7 mouse cellular contexts compared by ENCODE assay signal in genomic region chr11:102438212-102439092, GRCm38 (mm10). TPM values are rescaled to one million over a fixed set of nuclear protein-coding genes. Genes with fewer than 3 reads are reported as not detected.
DNase-seq lines count a peak whose midpoint lies in the region; ATAC-seq and TF ChIP-seq lines count a peak whose summit lies in the region.

No protein-coding gene starts in this region.

- H3K27ac ChIP-seq in hindbrain, postnatal 0 days, result peak overlapping the region; percentile 65; the same call in 1 of the 2 replicates
- H3K27ac ChIP-seq in limb, embryonic 10.5 days, result peak overlapping the region; percentile 67
- H3K27ac ChIP-seq in midbrain, embryonic 11.5 days (ENCODE audit: low read depth, low read length), result peak overlapping the region; percentile 4; the same call in 1 of the 2 replicates

- DNase-seq in adrenal gland, adult 8-10 months, result peak; percentile 61
- DNase-seq in cerebellum, adult 9-11 months, result peak; percentile 86
- DNase-seq in gastrocnemius, adult 18-20 months (ENCODE audit: low spot score), result peak; percentile 85
- peak; percentile 91 for DNase-seq in hindbrain, postnatal 0 days (ENCODE audit: low spot score)
- DNase-seq in limb, embryonic 10.5 days (ENCODE audit: low spot score), result peak; percentile 97
- peak; percentile 100 for DNase-seq in midbrain, embryonic 11.5 days (ENCODE audit: low spot score, missing footprints)
- DNase-seq in spleen, postnatal 4 days (ENCODE audit: low spot score in 2 of 2), result peak; percentile 76 to 92

- H3K9me3 ChIP-seq in hindbrain, postnatal 0 days (ENCODE audit: low read length), result no peaks in the 10 kb centered on the region
- H3K9me3 ChIP-seq in limb, embryonic 10.5 days (replicated peaks), result no peaks in the 10 kb centered on the region
- H3K9me3 ChIP-seq in midbrain, embryonic 11.5 days (ENCODE audit: control insufficient read depth, low read length), result no peaks in the 10 kb centered on the region

- 0 out of 2 replicates have a peak, but pooled peaks cover 8% of the 10 kb centered on the region for H3K4me1 ChIP-seq in hindbrain, postnatal 0 days (ENCODE audit: insufficient read depth, low read length)
- H3K4me1 ChIP-seq in limb, embryonic 10.5 days, result peaks cover 29% of the 10 kb centered on the region
- peaks cover 20% of the 10 kb centered on the region for H3K4me1 ChIP-seq in midbrain, embryonic 11.5 days (ENCODE audit: control insufficient read depth, insufficient read depth, low read length)

- peak; percentile 38 for ATAC-seq in hindbrain, postnatal 0 days
- peak; percentile 54 for ATAC-seq in midbrain, embryonic 11.5 days (ENCODE audit: low FRiP score)

- peak overlapping the region; percentile 69 for H3K4me2 ChIP-seq in hindbrain, postnatal 0 days (ENCODE audit: low read depth, low read length)
- H3K4me2 ChIP-seq in midbrain, embryonic 11.5 days, result peak overlapping the region; percentile 59

- H3K27me3 ChIP-seq in hindbrain, postnatal 0 days (ENCODE audit: insufficient read depth, low read length), result no peaks in the 10 kb centered on the region
- peaks cover 26% of the 10 kb centered on the region for H3K27me3 ChIP-seq in limb, embryonic 10.5 days (ENCODE audit: low read depth, poor library complexity, severe bottlenecking)
- H3K27me3 ChIP-seq in midbrain, embryonic 11.5 days (ENCODE audit: control insufficient read depth, insufficient read depth, low read length), result peaks cover 11% of the 10 kb centered on the region

- peaks cover 55% of the 10 kb centered on the region for H3K36me3 ChIP-seq in hindbrain, postnatal 0 days (ENCODE audit: insufficient read depth, low read length)
- H3K36me3 ChIP-seq in limb, embryonic 10.5 days, result peaks cover 99% of the 10 kb centered on the region
- peaks cover 29% of the 10 kb centered on the region for H3K36me3 ChIP-seq in midbrain, embryonic 11.5 days (ENCODE audit: control insufficient read depth, insufficient read depth, low read length)

- peak overlapping the region; percentile 32 for H3K4me3 ChIP-seq in hindbrain, postnatal 0 days (ENCODE audit: low read length)
- H3K4me3 ChIP-seq in limb, embryonic 10.5 days, result peak overlapping the region; percentile 47
- peak overlapping the region; percentile 31 for H3K4me3 ChIP-seq in midbrain, embryonic 11.5 days (ENCODE audit: low read depth, low read length)

- peak; percentile 85 for TF ChIP-seq CTCF in hindbrain, postnatal 0 days (IDR thresholded peaks at IDR 0.05; ENCODE audit: low read depth)

- WGBS in hindbrain, postnatal 0 days, result 11% methylated on average over 77 of the region's 77 CpGs
- 6% methylated on average over 77 of the region's 77 CpGs for WGBS in limb, embryonic 10.5 days
- 7% methylated on average over 77 of the region's 77 CpGs for WGBS in midbrain, embryonic 11.5 days

- H3K9ac ChIP-seq in hindbrain, postnatal 0 days (replicated peaks; ENCODE audit: low read length), result peak overlapping the region; percentile 55; the same call in 1 of the 2 replicates
- 0 out of 2 replicates have a peak overlapping the region, but pooled peaks have one; percentile 59 for H3K9ac ChIP-seq in midbrain, embryonic 11.5 days (ENCODE audit: low read length)

RNA-seq across cellular contexts. Expression of gene Grn, which starts 8.3 kb away (rescaled TPM):
- 100 to 1,000 TPM; 171 to 220 (median 202) TPM for total RNA-seq in adrenal gland, adult 8-10 months (2022)
- 10 to 100 TPM; 17.1 to 20.7 TPM for total RNA-seq in gastrocnemius, adult 18-20 months (2021)
- 85.6 and 98.5 TPM in 2 replicates for total RNA-seq in hindbrain, postnatal 0 days (2014; rRNA removed)
- polyA plus RNA-seq in hindbrain, postnatal 0 days (2015; fragmentation: Nextera tagmentation; extraction: Ambion mirVana), result 98.4 and 104 TPM in 2 replicates
- polyA plus RNA-seq in limb, embryonic 10.5 days (2016; fragmentation: Nextera tagmentation; extraction: Ambion mirVana), result 78.5 and 93.2 TPM in 2 replicates
- polyA plus RNA-seq in midbrain, embryonic 11.5 days (2014; fragmentation: Nextera tagmentation; extraction: Ambion mirVana), result 36.8 and 39.3 TPM in 2 replicates

RNA-seq across cellular contexts. Expression of gene Fam171a2, which starts 9.0 kb away (rescaled TPM):
- total RNA-seq in adrenal gland, adult 8-10 months (2022), result 1 to 10 TPM; 3.8 to 6.2 (median 5.0) TPM
- total RNA-seq in gastrocnemius, adult 18-20 months (2021), result 1 to 10 TPM in 1 of 2 experiments, under 1 TPM in 1; 0.62 to 1.1 TPM
- total RNA-seq in hindbrain, postnatal 0 days (2014; rRNA removed), result 546 and 699 TPM in 2 replicates
- 20.6 and 21.0 TPM in 2 replicates for polyA plus RNA-seq in hindbrain, postnatal 0 days (2015; fragmentation: Nextera tagmentation; extraction: Ambion mirVana)
- 3.7 and 4.2 TPM in 2 replicates for polyA plus RNA-seq in limb, embryonic 10.5 days (2016; fragmentation: Nextera tagmentation; extraction: Ambion mirVana)
- polyA plus RNA-seq in midbrain, embryonic 11.5 days (2014; fragmentation: Nextera tagmentation; extraction: Ambion mirVana), result 7.2 and 10.6 TPM in 2 replicates

RNA-seq across cellular contexts. Expression of gene Slc25a39, which starts 30.7 kb away (rescaled TPM):
- total RNA-seq in adrenal gland, adult 8-10 months (2022), result 100 to 1,000 TPM; 343 to 469 (median 379) TPM
- total RNA-seq in gastrocnemius, adult 18-20 months (2021), result 10 to 100 TPM; 61.2 to 62.0 TPM
- total RNA-seq in hindbrain, postnatal 0 days (2014; rRNA removed), result 169 and 194 TPM in 2 replicates
- 165 and 176 TPM in 2 replicates for polyA plus RNA-seq in hindbrain, postnatal 0 days (2015; fragmentation: Nextera tagmentation; extraction: Ambion mirVana)
- polyA plus RNA-seq in limb, embryonic 10.5 days (2016; fragmentation: Nextera tagmentation; extraction: Ambion mirVana), result 209 and 242 TPM in 2 replicates
- 167 and 193 TPM in 2 replicates for polyA plus RNA-seq in midbrain, embryonic 11.5 days (2014; fragmentation: Nextera tagmentation; extraction: Ambion mirVana)

RNA-seq across cellular contexts. Expression of gene Itga2b, which starts 31.5 kb away (rescaled TPM):
- 1 to 10 TPM; 2.9 to 4.7 (median 4.1) TPM for total RNA-seq in adrenal gland, adult 8-10 months (2022)
- total RNA-seq in gastrocnemius, adult 18-20 months (2021), result 1 to 10 TPM in 1 of 2 experiments, under 1 TPM in 1; 0.64 to 1.4 TPM
- total RNA-seq in hindbrain, postnatal 0 days (2014; rRNA removed), result 3.5 and 5.6 TPM in 2 replicates
- 13.7 and 14.2 TPM in 2 replicates for polyA plus RNA-seq in hindbrain, postnatal 0 days (2015; fragmentation: Nextera tagmentation; extraction: Ambion mirVana)
- polyA plus RNA-seq in limb, embryonic 10.5 days (2016; fragmentation: Nextera tagmentation; extraction: Ambion mirVana), result 4.6 and 5.3 TPM in 2 replicates
- polyA plus RNA-seq in midbrain, embryonic 11.5 days (2014; fragmentation: Nextera tagmentation; extraction: Ambion mirVana), result 4.5 and 5.2 TPM in 2 replicates

RNA-seq across cellular contexts. Expression of gene Rundc3a, which starts 45.2 kb away (rescaled TPM):
- total RNA-seq in adrenal gland, adult 8-10 months (2022), result 10 to 100 TPM; 53.9 to 83.9 (median 77.5) TPM
- total RNA-seq in gastrocnemius, adult 18-20 months (2021), result not detected
- 310 and 349 TPM in 2 replicates for total RNA-seq in hindbrain, postnatal 0 days (2014; rRNA removed)
- polyA plus RNA-seq in hindbrain, postnatal 0 days (2015; fragmentation: Nextera tagmentation; extraction: Ambion mirVana), result 114 and 125 TPM in 2 replicates
- polyA plus RNA-seq in limb, embryonic 10.5 days (2016; fragmentation: Nextera tagmentation; extraction: Ambion mirVana), result 1.2 and 1.3 TPM in 2 replicates
- 42.0 and 43.0 TPM in 2 replicates for polyA plus RNA-seq in midbrain, embryonic 11.5 days (2014; fragmentation: Nextera tagmentation; extraction: Ambion mirVana)

Comparison
In these comparisons a context has a peak if more than half of its experiments do, and no peak if none do; other contexts are left out.
1. Peak in every context shown above with its lines: DNase-seq, ATAC-seq, H3K4me3 ChIP-seq and H3K27ac ChIP-seq.
2. H3K27ac ChIP-seq: peak in every context shown above with its lines; median percentile 67 in limb, embryonic 10.5 days; 65 in hindbrain, postnatal 0 days; 4 in midbrain, embryonic 11.5 days.
3. RNA of gene Fam171a2, which starts 9.0 kb away (total RNA-seq): 546 to 699 TPM in hindbrain, postnatal 0 days; 3.8 to 6.2 TPM in adrenal gland, adult 8-10 months and 0.62 to 1.1 TPM in gastrocnemius, adult 18-20 months; every median in the first group is over 10 times any median in the second.